Mouse (Mus musculus) erythroblast, embryonic 14.5 days (primary cell): Measurements from ENCODE around the gene Naip5. TPM values are rescaled to one million over a fixed set of nuclear protein-coding genes. Genes with fewer than 3 reads are reported as not detected.
"Not testable (repeated sequence)": the region's sequence is repeated elsewhere in the genome, so short reads cannot be mapped to it uniquely, and the experiment has no call there.

Experiments used
- H3K27me3 ChIP-seq: 2 replicates; pipeline ENCODE4 v1.6.1; 2012; ENCODE audit warnings: inconsistent platforms; ENCODE audit not compliant: control insufficient read depth
- H3K36me3 ChIP-seq: 2 replicates; pipeline ENCODE4 v1.6.1; 2012; ENCODE audit warnings: mild to moderate bottlenecking, inconsistent platforms; ENCODE audit not compliant: control insufficient read depth
- H3K4me1 ChIP-seq: 2 replicates; pipeline ENCODE4 v1.6.1; 2012; ENCODE audit warnings: inconsistent platforms; ENCODE audit not compliant: control insufficient read depth
- H3K4me3 ChIP-seq: replicated peaks from 2 replicates; pipeline ENCODE3; 2012; ENCODE audit warnings: moderate library complexity, mild to moderate bottlenecking, inconsistent platforms
- H3K9me3 ChIP-seq: 2 replicates; pipeline ENCODE4 v1.6.1; 2012; ENCODE audit warnings: low read length, inconsistent platforms, mixed read lengths; ENCODE audit not compliant: control insufficient read depth
- GATA1 ChIP-seq: IDR thresholded peaks from 2 replicates; pipeline ENCODE4 v1.6.1; 2012; ENCODE audit warnings: low read length, inconsistent platforms, mixed read lengths
- TAL1 ChIP-seq: IDR thresholded peaks from 3 replicates; pipeline ENCODE4 v1.6.1; 2012; ENCODE audit warnings: low read length, inconsistent platforms, mixed read lengths
- polyA plus RNA-seq: library from polyadenylated mRNA; stranded (reverse); fragments of >175 nt; gene quantifications from 2 replicates; pipeline ENCODE4 v1.2.3, GENCODE M21; 2012

Naip5 gene
- polyA plus RNA-seq, result not detected in 2 replicates

DNA sequence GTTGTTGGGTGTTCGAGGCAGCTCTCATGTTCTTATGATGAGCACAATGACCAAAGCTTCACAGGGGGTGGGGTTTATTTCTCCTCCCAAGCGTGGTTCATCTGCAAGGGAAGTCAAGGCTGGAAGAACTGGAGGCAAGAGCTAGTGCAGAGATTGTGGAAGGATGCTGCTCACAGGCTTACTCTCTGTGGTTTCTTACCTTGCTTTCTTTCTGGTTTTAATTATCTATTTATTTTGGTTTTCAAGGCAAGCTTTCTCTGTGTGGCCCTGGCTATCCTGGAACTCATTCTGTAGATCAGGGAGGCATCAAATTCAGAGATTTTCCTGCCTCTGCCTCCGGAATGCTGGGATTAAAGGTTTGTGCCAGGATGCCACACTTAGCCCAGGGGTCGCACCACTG lies at the start of gene Naip5:
Naip5 (minus strand) TSS at position 101 of the 400 bp plus-strand sequence.
- not testable (repeated sequence) for H3K4me3 ChIP-seq, H3K4me1 ChIP-seq

DNA sequence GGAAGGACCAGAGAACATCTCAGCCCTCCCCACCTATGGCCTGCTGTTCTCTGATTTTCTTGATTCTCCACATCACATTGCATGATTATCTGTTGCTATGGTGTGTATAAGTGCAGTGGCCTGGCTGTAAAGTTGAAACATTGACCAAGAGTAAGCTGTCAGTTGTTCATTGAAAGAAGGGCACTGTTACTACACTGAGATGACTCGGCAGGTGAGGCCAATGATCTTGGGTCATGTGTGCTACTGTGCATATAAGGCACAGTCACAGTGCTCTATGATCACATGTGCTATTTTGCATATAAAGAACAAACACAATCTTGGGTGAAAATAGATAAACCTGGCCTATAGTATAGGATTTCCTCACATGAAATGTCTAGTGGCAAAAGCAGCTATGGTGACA lies 38.5 kb upstream of the Naip5 start:
- TF ChIP-seq GATA1, result no peak
- TF ChIP-seq TAL1, result no peak

More for the DNA sequence above, at the start of gene Naip5:
- H3K36me3 ChIP-seq, H3K27me3 ChIP-seq, H3K9me3 ChIP-seq: not testable (repeated sequence)

DNA sequence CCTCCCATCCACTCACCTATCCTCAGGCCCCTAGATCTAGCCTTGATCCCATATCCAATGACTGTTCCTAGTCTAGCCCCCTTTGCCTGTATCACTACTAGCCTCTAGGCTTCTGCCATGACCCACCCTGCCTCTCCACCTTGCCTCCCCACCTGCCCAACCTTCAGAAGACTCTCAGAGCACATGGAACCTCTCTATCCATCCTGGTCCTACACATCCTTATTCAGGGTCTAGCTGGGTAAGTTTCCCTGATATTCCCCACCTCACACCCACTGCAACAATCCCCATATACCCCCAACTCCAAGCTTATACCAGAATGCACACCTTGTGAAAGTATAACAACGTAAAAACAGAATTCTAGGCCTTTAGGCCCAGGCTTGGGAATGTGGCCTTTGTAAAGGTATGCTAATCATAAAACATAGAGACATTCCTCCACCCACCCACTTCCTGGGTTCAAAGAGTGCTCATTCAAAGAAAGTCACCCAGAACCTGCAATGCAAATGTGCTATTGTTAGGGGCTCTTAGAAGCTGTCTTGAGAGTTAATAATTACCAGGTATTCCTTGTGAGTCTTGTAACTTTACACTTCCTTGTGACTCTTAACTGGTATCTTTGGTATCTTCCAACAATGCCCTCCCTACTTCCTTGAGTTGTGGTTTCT lies 25.5 kb upstream of the Naip5 start:
- H3K36me3 ChIP-seq, H3K4me3 ChIP-seq, H3K9me3 ChIP-seq, H3K27me3 ChIP-seq, H3K4me1 ChIP-seq: not testable (repeated sequence)

More for the DNA sequence above, 38.5 kb upstream of the Naip5 start:
- Histone ChIP-seq H3K4me1 (no peaks in the 10 kb centered on the region), H3K4me3 (no peak overlapping the region), H3K9me3 (no peaks in the 10 kb centered on the region), H3K27me3 (no peaks in the 10 kb centered on the region), H3K36me3 (no peaks in the 10 kb centered on the region)

DNA sequence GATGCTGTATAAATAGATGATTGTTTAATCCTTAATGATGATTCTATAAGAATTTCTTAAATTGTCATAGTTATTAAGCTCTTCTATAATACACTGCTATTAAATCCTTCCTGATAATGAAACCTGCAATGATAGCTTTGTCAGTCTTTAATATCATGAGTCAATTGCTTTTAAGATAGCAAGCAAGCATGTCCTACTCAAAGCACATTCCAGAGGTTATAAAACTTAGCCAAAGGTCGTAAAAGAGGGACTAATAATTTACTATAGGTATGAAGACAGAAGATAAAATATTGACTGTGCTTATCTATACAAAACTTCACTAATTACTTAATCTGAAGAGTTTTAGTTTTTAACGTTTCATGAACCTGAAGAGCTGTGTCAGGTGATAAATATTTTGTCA lies 10.9 kb upstream of the Naip5 start:
- not testable (repeated sequence) for H3K9me3 ChIP-seq, H3K4me1 ChIP-seq, H3K27me3 ChIP-seq, H3K4me3 ChIP-seq, H3K36me3 ChIP-seq

DNA sequence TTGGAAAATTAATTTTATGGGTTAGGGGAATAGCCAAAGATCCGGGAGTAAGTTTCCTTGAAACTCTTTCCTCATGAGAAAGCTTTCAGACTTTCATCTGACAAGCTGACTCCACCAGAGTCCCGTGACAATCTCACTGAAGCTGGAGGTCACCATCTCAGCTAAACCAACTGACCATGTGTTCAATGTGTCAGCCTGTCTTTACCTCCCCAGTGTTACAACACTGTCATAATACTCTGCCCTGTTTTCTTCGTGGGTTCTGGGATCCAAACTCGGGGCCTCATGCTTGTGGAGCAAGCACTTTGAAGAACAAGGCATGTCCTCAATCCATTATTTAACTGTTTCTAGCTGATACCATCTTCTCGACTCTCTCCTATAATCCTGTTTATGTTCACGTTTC lies 9.8 kb upstream of the Naip5 start:
- H3K4me3 ChIP-seq, H3K9me3 ChIP-seq, H3K4me1 ChIP-seq, H3K27me3 ChIP-seq, H3K36me3 ChIP-seq: not testable (repeated sequence)

DNA sequence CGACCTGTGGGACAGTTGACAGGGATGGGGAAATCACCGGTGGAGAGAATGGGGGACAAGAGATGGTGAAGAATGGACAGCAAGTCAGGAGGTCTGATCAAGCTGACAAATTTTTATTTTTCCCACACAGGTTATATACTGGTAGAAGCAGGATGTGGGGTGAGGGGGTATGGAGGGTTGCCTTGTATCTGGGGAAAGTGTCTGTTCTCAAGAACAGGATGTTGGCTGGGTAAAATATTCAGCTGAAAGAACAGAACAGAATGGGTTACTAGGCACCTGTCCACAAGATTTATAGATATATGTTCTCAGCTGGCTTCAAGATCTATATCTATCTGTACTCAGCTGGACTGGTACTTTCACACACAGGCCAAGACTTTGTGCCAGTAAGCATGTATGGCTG lies 5.8 kb upstream of the Naip5 start:
- H3K4me1 ChIP-seq, H3K9me3 ChIP-seq, H3K36me3 ChIP-seq, H3K4me3 ChIP-seq, H3K27me3 ChIP-seq: not testable (repeated sequence)

DNA sequence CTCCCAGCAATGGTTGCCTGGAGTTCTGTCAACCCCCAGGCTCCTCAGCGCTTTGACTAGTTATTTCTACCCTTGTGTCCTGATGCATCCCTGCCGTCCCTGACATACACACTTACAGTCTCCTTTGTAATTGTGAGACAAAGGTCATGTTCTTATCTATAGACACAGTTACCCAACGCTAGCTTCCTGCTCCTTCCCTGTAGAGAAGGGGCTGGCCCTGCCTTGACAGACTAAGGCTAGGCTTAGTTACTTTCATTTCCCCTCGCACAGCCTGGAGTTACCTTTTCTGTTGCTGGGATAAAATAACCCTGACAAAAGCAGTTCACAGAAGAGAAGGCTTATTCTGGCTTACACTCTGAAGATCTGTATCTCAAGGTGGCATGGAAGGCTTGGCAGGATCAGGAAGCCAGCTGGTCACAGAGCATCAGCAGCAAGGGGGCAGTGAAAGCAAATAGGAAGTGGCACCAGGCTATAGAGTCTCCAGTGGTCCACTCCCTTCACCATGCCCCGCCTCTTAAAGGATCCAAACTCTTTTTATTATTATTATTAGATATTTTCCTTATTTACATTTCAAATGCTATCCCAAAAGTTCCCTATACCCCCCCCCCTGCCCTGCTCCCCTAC lies 885 bp upstream of the Naip5 start:
- not testable (repeated sequence) for H3K9me3 ChIP-seq, H3K27me3 ChIP-seq, H3K36me3 ChIP-seq, H3K4me1 ChIP-seq, H3K4me3 ChIP-seq

DNA sequence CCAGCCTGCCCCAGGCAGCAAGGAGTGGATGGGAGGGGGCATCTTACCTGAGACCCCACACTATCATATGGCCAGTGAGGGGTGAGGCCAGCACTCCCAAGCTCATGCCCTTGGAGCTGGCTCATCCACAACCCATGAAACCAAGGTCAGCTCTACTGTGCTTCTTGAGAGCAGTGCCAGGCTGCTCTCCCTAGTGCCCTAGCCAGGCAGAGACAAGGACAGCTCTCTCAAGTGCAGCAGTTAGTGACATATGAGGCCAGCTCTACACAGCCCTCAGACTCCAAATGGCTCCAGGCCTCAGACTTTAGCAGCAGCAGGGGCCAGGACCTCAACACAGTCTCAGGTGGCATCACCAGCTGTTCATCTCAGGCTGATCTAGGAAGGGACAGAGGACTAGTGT lies 2.4 kb downstream of the Naip5 start:
- no peak for TF ChIP-seq TAL1
- no peak for TF ChIP-seq GATA1
- no peaks in the 10 kb centered on the region for H3K9me3 ChIP-seq

DNA sequence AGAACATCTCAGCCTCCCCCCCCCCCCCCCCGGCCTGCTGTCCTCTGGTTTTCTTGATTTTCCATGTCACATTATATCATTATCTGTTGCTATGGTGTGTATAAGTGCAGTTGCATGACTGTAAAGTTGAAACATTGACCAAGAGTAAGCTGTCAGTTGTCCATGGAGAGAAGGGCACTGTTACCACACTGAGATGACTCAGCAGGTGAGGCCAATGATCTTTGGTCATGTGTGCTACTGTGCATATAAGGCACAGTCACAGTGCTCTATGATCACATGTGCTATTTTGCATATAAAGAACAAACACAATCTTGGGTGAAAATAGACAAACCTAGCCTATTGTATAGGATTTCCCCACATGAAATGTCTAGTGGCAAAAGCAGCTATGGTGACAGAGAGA lies 32.4 kb downstream of the Naip5 start:
- not testable (repeated sequence) for H3K27me3 ChIP-seq, H3K4me3 ChIP-seq, H3K4me1 ChIP-seq, H3K9me3 ChIP-seq, H3K36me3 ChIP-seq

More for the DNA sequence above, 2.4 kb downstream of the Naip5 start:
- no peak overlapping the region for H3K4me3 ChIP-seq
- no peaks in the 10 kb centered on the region for H3K36me3 ChIP-seq
- no peaks in the 10 kb centered on the region for H3K27me3 ChIP-seq
- no peaks in the 10 kb centered on the region for H3K4me1 ChIP-seq

DNA sequence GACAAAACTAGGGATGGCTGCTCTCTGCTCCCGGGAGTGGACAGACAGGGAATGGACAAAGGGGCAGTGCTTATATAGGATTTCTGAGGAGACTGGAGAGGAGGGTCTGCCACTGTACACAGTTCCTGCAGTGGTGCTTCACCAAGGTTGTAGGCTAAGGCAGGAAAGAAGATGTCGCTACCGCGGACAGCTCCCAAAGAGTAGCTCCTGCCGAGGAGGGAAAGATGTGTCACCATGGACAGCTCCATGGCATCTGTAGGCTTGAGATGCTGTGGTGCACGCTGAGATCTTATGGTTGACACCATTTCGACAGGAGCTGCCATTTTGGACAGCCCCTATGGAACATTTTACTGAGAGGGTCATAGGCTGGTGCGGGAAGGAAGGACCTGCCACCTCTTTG lies 35.6 kb downstream of the Naip5 start:
- Histone ChIP-seq H3K4me3 (no peak overlapping the region), H3K36me3 (no peaks in the 10 kb centered on the region), H3K9me3 (no peaks in the 10 kb centered on the region; the same call in 1 of the 2 replicates), H3K27me3 (no peaks in the 10 kb centered on the region), H3K4me1 (no peaks in the 10 kb centered on the region)
- no peak for TF ChIP-seq GATA1
- TF ChIP-seq TAL1, result no peak
